ENCODE assay signal across 10 mouse cellular contexts in genomic region chr16:21245387-21245786, GRCm38 (mm10). TPM values are rescaled to one million over a fixed set of nuclear protein-coding genes. Genes with fewer than 3 reads are reported as not detected.
A peak's percentile ranks its signal among the peaks of the same experiment; 100 is the strongest.
DNase-seq lines count a peak whose midpoint lies in the region; ATAC-seq and TF ChIP-seq lines count a peak whose summit lies in the region.
"Had no signal": no experiment of that assay in that cellular context is flagged by ENCODE, and none has a peak within 500 bp of the region (broad histone marks: within the 10 kb centered on the region; RNA-seq: fewer than 3 reads in every experiment).

No protein-coding gene starts in this region.

- no peaks in the 10 kb centered on the region for H3K9me3 ChIP-seq in heart, embryonic 10.5 days
- no peaks in the 10 kb centered on the region for H3K9me3 ChIP-seq in lung, postnatal 0 days (ENCODE audit: low read length)
- H3K9me3 ChIP-seq in hindbrain, embryonic 13.5 days = no peaks in the 10 kb centered on the region
- no peaks in the 10 kb centered on the region for H3K9me3 ChIP-seq in stomach, embryonic 15.5 days

- no peak overlapping the region for H3K9ac ChIP-seq in lung, postnatal 0 days (replicated peaks; ENCODE audit: low read depth)
- no peak overlapping the region for H3K9ac ChIP-seq in hindbrain, embryonic 13.5 days
- H3K9ac ChIP-seq in stomach, embryonic 15.5 days = no peak overlapping the region

- peak; percentile 13; the same call in 1 of the 2 replicates for ATAC-seq in lung, postnatal 0 days
- no peak for ATAC-seq in hindbrain, embryonic 13.5 days (ENCODE audit: low FRiP score)
- no peak for ATAC-seq in stomach, embryonic 15.5 days (ENCODE audit: insufficient read depth, low FRiP score, low read depth)

- peaks cover 72% of the 10 kb centered on the region for H3K4me1 ChIP-seq in heart, embryonic 10.5 days
- H3K4me1 ChIP-seq in lung, postnatal 0 days (ENCODE audit: insufficient read depth, low read depth, low read length) = peaks cover 23% of the 10 kb centered on the region; the same call in 1 of the 2 replicates
- H3K4me1 ChIP-seq in hindbrain, embryonic 13.5 days (replicated peaks) = peaks cover 45% of the 10 kb centered on the region
- peaks cover 56% of the 10 kb centered on the region for H3K4me1 ChIP-seq in stomach, embryonic 15.5 days
- H3K4me1 ChIP-seq in thymus, adult 2 months (replicated peaks; ENCODE audit: control insufficient read depth, insufficient read depth, low read length) = peaks cover 11% of the 10 kb centered on the region

- TF ChIP-seq CTCF in lung, postnatal 0 days (IDR thresholded peaks at IDR 0.05) = no peak
- TF ChIP-seq CTCF in thymus, adult 2 months (IDR thresholded peaks at IDR 0.05; ENCODE audit: borderline replicate concordance, control insufficient read depth, extremely low read depth, insufficient read depth, low read length, poor library complexity) = no peak

- H3K27me3 ChIP-seq in heart, embryonic 10.5 days (ENCODE audit: insufficient read depth, poor library complexity, severe bottlenecking) = peaks cover 44% of the 10 kb centered on the region
- H3K27me3 ChIP-seq in lung, postnatal 0 days (replicated peaks; ENCODE audit: insufficient read depth, low read length) = no peaks in the 10 kb centered on the region
- peaks cover 70% of the 10 kb centered on the region for H3K27me3 ChIP-seq in hindbrain, embryonic 13.5 days
- no peaks in the 10 kb centered on the region for H3K27me3 ChIP-seq in stomach, embryonic 15.5 days (replicated peaks)
- H3K27me3 ChIP-seq in thymus, adult 2 months (ENCODE audit: control insufficient read depth, insufficient read depth, low read length) = peaks cover 19% of the 10 kb centered on the region

- TF ChIP-seq EP300 in lung, postnatal 0 days (IDR thresholded peaks at IDR 0.05) = no peak

- no peak overlapping the region for H3K4me2 ChIP-seq in lung, postnatal 0 days (replicated peaks; ENCODE audit: low read depth, low read length)
- peak overlapping the region; percentile 81; the same call in 1 of the 2 replicates for H3K4me2 ChIP-seq in hindbrain, embryonic 13.5 days
- H3K4me2 ChIP-seq in stomach, embryonic 15.5 days = 0 out of 2 replicates have a peak overlapping the region, but pooled peaks have one; percentile 93

- no peaks in the 10 kb centered on the region for H3K36me3 ChIP-seq in heart, embryonic 10.5 days
- no peaks in the 10 kb centered on the region for H3K36me3 ChIP-seq in lung, postnatal 0 days (ENCODE audit: insufficient read depth, low read length)
- no peaks in the 10 kb centered on the region for H3K36me3 ChIP-seq in hindbrain, embryonic 13.5 days
- H3K36me3 ChIP-seq in stomach, embryonic 15.5 days = no peaks in the 10 kb centered on the region
- H3K36me3 ChIP-seq in thymus, adult 2 months (ENCODE audit: control insufficient read depth, insufficient read depth, low read length) = no peaks in the 10 kb centered on the region

- H3K4me3 ChIP-seq in heart, embryonic 10.5 days = no peak overlapping the region
- no peak overlapping the region for H3K4me3 ChIP-seq in lung, postnatal 0 days (ENCODE audit: low read depth, low read length)
- no peak overlapping the region for H3K4me3 ChIP-seq in hindbrain, embryonic 13.5 days
- no peak overlapping the region for H3K4me3 ChIP-seq in stomach, embryonic 15.5 days (replicated peaks)
- H3K4me3 ChIP-seq in thymus, adult 2 months (ENCODE audit: control insufficient read depth, insufficient read depth, low read length) = no peak overlapping the region

- TF ChIP-seq POLR2A in thymus, adult 2 months (IDR thresholded peaks at IDR 0.05; ENCODE audit: control insufficient read depth, extremely low read depth, insufficient read depth, low read length, poor library complexity) = no peak

- WGBS in heart, embryonic 10.5 days = 16% methylated on average over 7 of the region's 7 CpGs
- WGBS in lung, postnatal 0 days = 21% methylated on average over 7 of the region's 7 CpGs
- 19% methylated on average over 7 of the region's 7 CpGs for whole genome bisulfite sequencing in hindbrain, embryonic 13.5 days
- 25% methylated on average over 7 of the region's 7 CpGs for WGBS in stomach, embryonic 15.5 days
- 45% methylated on average over 7 of the region's 7 CpGs for WGBS in thymus, adult 2 months

- DNase-seq in heart, embryonic 10.5 days (ENCODE audit: low spot score) = no peak
- DNase-seq in heart, adult 8-10 months (ENCODE audit: low spot score) = no peak
- DNase-seq in lung, postnatal 0 days (ENCODE audit: low spot score) = no peak
- DNase-seq in lung, postnatal 4 days = no peak
- DNase-seq in testis, postnatal 10 days (ENCODE audit: low spot score) = no peak
- DNase-seq in thymus, adult 2 months = no peak

- H3K27ac ChIP-seq in heart, embryonic 10.5 days = peak overlapping the region; percentile 37; the same call in 1 of the 2 replicates
- H3K27ac ChIP-seq in lung, postnatal 0 days (ENCODE audit: low read length) = no peak overlapping the region
- H3K27ac ChIP-seq in hindbrain, embryonic 13.5 days = no peak overlapping the region
- peak overlapping the region; percentile 89; the same call in 1 of the 2 replicates for H3K27ac ChIP-seq in stomach, embryonic 15.5 days
- no peak overlapping the region for H3K27ac ChIP-seq in thymus, adult 2 months (ENCODE audit: control insufficient read depth, insufficient read depth, low read length)

RNA-seq across cellular contexts. Expression of gene Ephb3, which starts 40.8 kb away (rescaled TPM):
- 24.5 and 25.3 TPM in 2 replicates for polyA plus RNA-seq in heart, embryonic 10.5 days (2016; fragmentation: Nextera tagmentation; extraction: Ambion mirVana)
- 10 to 100 TPM in 2 of 4 experiments, 1 to 10 TPM in 2; 7.1 to 10.0 (median 8.8) TPM for total RNA-seq in heart, adult 8-10 months (2022)
- 16.3 and 19.5 TPM in 2 replicates for polyA plus RNA-seq in lung, postnatal 0 days (2015; fragmentation: Nextera tagmentation; extraction: Ambion mirVana)
- 13.3 and 14.7 TPM in 2 replicates for polyA plus RNA-seq in hindbrain, embryonic 13.5 days (2015; fragmentation: Nextera tagmentation; extraction: Ambion mirVana)
- polyA plus RNA-seq in stomach, embryonic 15.5 days (2015; fragmentation: Nextera tagmentation; extraction: Ambion mirVana) = 20.4 and 21.8 TPM in 2 replicates
- polyA plus RNA-seq in thymus, adult 2 months (2012; rRNA removed) = 3.3 and 3.8 TPM in 2 replicates
- total RNA-seq: megakaryocyte progenitor cell, adult 5-6 weeks had no signal
- polyA plus RNA-seq: inflammation-experienced regulatory T-cells, adult 6 months had no signal

Comparison
In these comparisons a context has a peak if more than half of its experiments do, and no peak if none do; other contexts are left out.
1. H3K27ac ChIP-seq: peak in heart, embryonic 10.5 days (single experiment) and stomach, embryonic 15.5 days (single experiment); none in lung, postnatal 0 days (single experiment), hindbrain, embryonic 13.5 days (single experiment) and thymus, adult 2 months (single experiment).